Mouse (Mus musculus) cerebellum, adult 11-12 months (tissue): ENCODE measurements around the gene Myo1d.

Experiments
- DNase-seq: peaks from one replicate; pipeline ENCODE4 v3.0.0; 2022

Myo1d gene

GRCm38 (mm10) chr11:80498328-80499070 lies 281.3 kb downstream of the Myo1d start:
- DNase-seq, result no peak

- DNase-seq, result no peak
These were observed 282.5 kb downstream of the Myo1d start for GRCm38 (mm10) chr11:80497225-80497919.

- no peak for DNase-seq
These were observed 283.2 kb downstream of the Myo1d start for GRCm38 (mm10) chr11:80496640-80497039.

GRCm38 (mm10) chr11:80495972-80496371 lies 283.9 kb downstream of the Myo1d start:
- DNase-seq, result no peak

- DNase-seq, result no peak
These were observed 285.0 kb downstream of the Myo1d start for GRCm38 (mm10) chr11:80494852-80495251.

GRCm38 (mm10) chr11:80493186-80493585 lies 286.6 kb downstream of the Myo1d start:
- no peak for DNase-seq

- no peak for DNase-seq
These were observed 289.0 kb downstream of the Myo1d start for GRCm38 (mm10) chr11:80490831-80491230.

- DNase-seq, result no peak
These were observed 290.0 kb downstream of the Myo1d start for GRCm38 (mm10) chr11:80489882-80490196.

GRCm38 (mm10) chr11:80489172-80489881 lies 290.5 kb downstream of the Myo1d start:
- DNase-seq, result peak; percentile 42

- DNase-seq, result no peak
These were observed 291.8 kb downstream of the Myo1d start for GRCm38 (mm10) chr11:80487904-80488587.

- peak; percentile 61 for DNase-seq
These were observed 294.1 kb downstream of the Myo1d start for GRCm38 (mm10) chr11:80485622-80486206.

GRCm38 (mm10) chr11:80485120-80485551 lies 294.7 kb downstream of the Myo1d start:
- DNase-seq, result peak; percentile 39

- peak; percentile 98 for DNase-seq
These were observed 295.5 kb downstream of the Myo1d start for GRCm38 (mm10) chr11:80484191-80484791.

- peak; percentile 74 for DNase-seq
These were observed 296.2 kb downstream of the Myo1d start for GRCm38 (mm10) chr11:80483536-80484067.

- peak; percentile 80 for DNase-seq
These were observed 296.9 kb downstream of the Myo1d start for GRCm38 (mm10) chr11:80482921-80483320.

- peak; percentile 64 for DNase-seq
These were observed 297.5 kb downstream of the Myo1d start for GRCm38 (mm10) chr11:80482347-80482746.

- DNase-seq, result peak; percentile 59
These were observed 298.3 kb downstream of the Myo1d start for GRCm38 (mm10) chr11:80481409-80482050.

- peak; percentile 60 for DNase-seq
These were observed 299.6 kb downstream of the Myo1d start for GRCm38 (mm10) chr11:80479906-80480866.

GRCm38 (mm10) chr11:80479425-80479824 lies 300.4 kb downstream of the Myo1d start:
- peak; percentile 63 for DNase-seq
